8 mouse cellular contexts compared by ENCODE assay signal in the genomic region with DNA sequence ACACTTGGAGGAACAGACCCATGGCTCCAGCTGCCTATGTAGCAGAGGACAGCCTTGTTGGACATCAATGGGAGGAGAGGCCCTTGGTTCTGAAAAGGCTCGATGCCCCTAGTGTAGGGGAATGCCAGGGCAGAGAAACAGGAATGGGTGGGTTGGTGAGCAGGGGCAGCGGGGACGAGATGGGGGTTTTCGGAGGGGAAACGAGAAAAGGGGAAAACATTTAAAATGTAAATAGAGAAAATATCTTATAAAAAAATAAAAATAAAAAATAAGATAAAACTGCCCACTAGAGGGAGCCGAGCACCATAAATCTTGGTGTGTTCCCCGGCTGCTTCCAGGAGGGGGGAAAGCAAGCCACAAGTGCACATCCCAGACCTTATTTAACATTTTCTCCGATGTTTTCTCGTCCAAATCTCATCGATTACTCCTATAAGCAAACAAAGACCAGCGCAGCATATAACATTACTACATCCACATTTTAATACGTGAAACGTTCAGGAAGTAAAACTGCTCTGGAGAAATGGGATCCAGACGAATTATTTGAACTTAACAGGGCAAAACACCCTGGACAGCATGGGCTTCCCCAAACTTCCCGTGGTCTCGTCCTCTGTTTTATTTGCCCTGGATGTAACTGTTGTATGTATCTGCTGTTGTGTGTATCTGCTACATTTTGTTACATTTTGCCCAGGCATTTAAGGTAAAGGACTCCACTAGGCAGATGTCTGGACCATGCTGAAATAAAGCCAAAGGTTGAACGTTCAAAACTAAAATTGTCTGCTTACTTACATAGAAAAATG.
A peak's percentile ranks its signal among the peaks of the same experiment; 100 is the strongest.
DNase-seq lines count a peak whose midpoint lies in the region; ATAC-seq and TF ChIP-seq lines count a peak whose summit lies in the region.

No protein-coding gene starts in this region.

- DNase-seq in MEL (ENCODE audit: low read depth, low spot score), result peak; percentile 56
- DNase-seq in forebrain, embryonic 11.5 days (ENCODE audit: low spot score), result peak; percentile 63
- DNase-seq in hindbrain, embryonic 10.5 days (ENCODE audit: low spot score), result peak; percentile 30
- DNase-seq in layer of hippocampus, postnatal 14 days (ENCODE audit: low spot score in 2 of 2), result peak; percentile 21 to 57
- DNase-seq in lung, postnatal 36 days, result peak; percentile 51
- DNase-seq in spleen, postnatal 4 days (ENCODE audit: low spot score in 2 of 2), result no peak

- no peak for TF ChIP-seq EP300 in MEL (IDR thresholded peaks at IDR 0.05; ENCODE audit: low read depth in 1 of 2, low read length in 2 of 2)

- H3K9me3 ChIP-seq in MEL (replicated peaks; ENCODE audit: insufficient read depth, low read length), result no peaks in the 10 kb centered on the region
- H3K9me3 ChIP-seq in forebrain, embryonic 11.5 days (ENCODE audit: control insufficient read depth, low read length), result no peaks in the 10 kb centered on the region
- no peaks in the 10 kb centered on the region for H3K9me3 ChIP-seq in hindbrain, embryonic 10.5 days

- no peak overlapping the region for H3K4me3 ChIP-seq in MEL (ENCODE audit: control insufficient read depth in 1 of 2, insufficient read depth in 1 of 2, low read depth in 2 of 2, low read length in 2 of 2)
- no peak overlapping the region for H3K4me3 ChIP-seq in bone marrow, adult 2 months (replicated peaks; ENCODE audit: control insufficient read depth, low read depth, low read length)
- peak overlapping the region; percentile 3; the same call in 1 of the 2 replicates for H3K4me3 ChIP-seq in forebrain, embryonic 11.5 days (ENCODE audit: low read depth, low read length)
- H3K4me3 ChIP-seq in hindbrain, embryonic 10.5 days, result 0 out of 2 replicates have a peak overlapping the region, but pooled peaks have one; percentile 21
- no peak overlapping the region for H3K4me3 ChIP-seq in small intestine, adult 2 months (ENCODE audit: low read depth, low read length)

- H3K9ac ChIP-seq in MEL (ENCODE audit: control insufficient read depth, low read depth, low read length, poor library complexity, severe bottlenecking), result no peak overlapping the region
- 0 out of 2 replicates have a peak overlapping the region, but pooled peaks have one; percentile 25 for H3K9ac ChIP-seq in forebrain, embryonic 11.5 days (ENCODE audit: low read length)

- TF ChIP-seq CTCF in MEL (IDR thresholded peaks at IDR 0.05 in 2 of 3, conservative IDR thresholded peaks at IDR 0.05 in 1 of 3; ENCODE audit: control insufficient read depth in 1 of 3, insufficient read depth in 1 of 3, low read depth in 2 of 3, low read length in 3 of 3, poor library complexity in 1 of 3, severe bottlenecking in 1 of 3), result peak in 2 of 3 experiments; percentile 53 to 61; a peak in 5 of 6 replicates
- peak; percentile 21; the same call in 1 of the 2 replicates for TF ChIP-seq CTCF in bone marrow, adult 2 months (IDR thresholded peaks at IDR 0.05; ENCODE audit: control insufficient read depth, insufficient read depth, low read length)
- peak; percentile 52; the same call in 1 of the 2 replicates for TF ChIP-seq CTCF in small intestine, adult 2 months (IDR thresholded peaks at IDR 0.05; ENCODE audit: extremely low read depth, insufficient read length, insufficient replicate concordance, low read depth, low read length)

- TF ChIP-seq POLR2A in MEL (IDR thresholded peaks at IDR 0.05; ENCODE audit: control insufficient read depth in 1 of 2, insufficient read depth in 1 of 2, low read depth in 1 of 2, low read length in 2 of 2, poor library complexity in 1 of 2), result no peak
- no peak for TF ChIP-seq POLR2A in bone marrow, adult 2 months (IDR thresholded peaks at IDR 0.05; ENCODE audit: borderline replicate concordance, control insufficient read depth, low read depth, low read length)
- TF ChIP-seq POLR2A in small intestine, adult 2 months (IDR thresholded peaks at IDR 0.05; ENCODE audit: low read depth, low read length), result no peak

- H3K79me2 ChIP-seq in MEL (ENCODE audit: control insufficient read depth, insufficient read depth, low read length, poor library complexity), result no peaks in the 10 kb centered on the region

- WGBS in bone marrow, adult 2 months, result 16% methylated on average over 17 of the region's 17 CpGs
- 28% methylated on average over 17 of the region's 17 CpGs for WGBS in forebrain, embryonic 11.5 days
- 30% methylated on average over 17 of the region's 17 CpGs for whole genome bisulfite sequencing in hindbrain, embryonic 10.5 days
- 16% methylated on average over 17 of the region's 17 CpGs for WGBS in small intestine, adult 2 months

- no peaks in the 10 kb centered on the region for H3K4me1 ChIP-seq in MEL (ENCODE audit: control insufficient read depth in 1 of 2, insufficient read depth in 2 of 2, low read length in 2 of 2)
- H3K4me1 ChIP-seq in bone marrow, adult 2 months (ENCODE audit: control insufficient read depth, insufficient read depth, low read length), result no peaks in the 10 kb centered on the region
- H3K4me1 ChIP-seq in forebrain, embryonic 11.5 days (replicated peaks; ENCODE audit: control insufficient read depth, insufficient read depth, low read length), result no peaks in the 10 kb centered on the region
- H3K4me1 ChIP-seq in hindbrain, embryonic 10.5 days (replicated peaks), result 0 out of 2 replicates have a peak, but pooled peaks cover 2% of the 10 kb centered on the region
- no peaks in the 10 kb centered on the region for H3K4me1 ChIP-seq in small intestine, adult 2 months (ENCODE audit: control insufficient read depth, insufficient read depth, insufficient read length, low read length)

- H3K4me2 ChIP-seq in forebrain, embryonic 11.5 days (ENCODE audit: low read depth, low read length, severe bottlenecking), result peak overlapping the region; percentile 41; the same call in 1 of the 2 replicates

- H3K36me3 ChIP-seq in MEL (ENCODE audit: control insufficient read depth in 1 of 2, insufficient read depth in 2 of 2, low read length in 2 of 2), result no peaks in the 10 kb centered on the region
- no peaks in the 10 kb centered on the region for H3K36me3 ChIP-seq in forebrain, embryonic 11.5 days (ENCODE audit: control insufficient read depth, insufficient read depth, low read length)
- H3K36me3 ChIP-seq in hindbrain, embryonic 10.5 days, result no peaks in the 10 kb centered on the region
- H3K36me3 ChIP-seq in small intestine, adult 2 months (ENCODE audit: control insufficient read depth, insufficient read depth, low read length), result no peaks in the 10 kb centered on the region

- peak; percentile 78 for TF ChIP-seq RAD21 in MEL (IDR thresholded peaks at IDR 0.05; ENCODE audit: low read depth, low read length)

- no peak overlapping the region for H3K27ac ChIP-seq in MEL (ENCODE audit: control insufficient read depth, low read depth, low read length)
- no peak overlapping the region for H3K27ac ChIP-seq in bone marrow, adult 2 months (ENCODE audit: control insufficient read depth, insufficient read depth, low read depth, low read length, poor library complexity)
- no peak overlapping the region for H3K27ac ChIP-seq in forebrain, embryonic 11.5 days (ENCODE audit: low read depth, low read length)
- no peak overlapping the region for H3K27ac ChIP-seq in hindbrain, embryonic 10.5 days
- no peak overlapping the region for H3K27ac ChIP-seq in small intestine, adult 2 months (ENCODE audit: insufficient read depth, low read depth, low read length)

- H3K27me3 ChIP-seq in MEL (ENCODE audit: control insufficient read depth in 1 of 2, insufficient read depth in 2 of 2, low read length in 2 of 2), result peaks cover 1 to 2% of the 10 kb centered on the region in 2 experiments; a peak in 1 of 4 replicates
- no peaks in the 10 kb centered on the region for H3K27me3 ChIP-seq in forebrain, embryonic 11.5 days (ENCODE audit: control insufficient read depth, insufficient read depth, low read length)
- H3K27me3 ChIP-seq in hindbrain, embryonic 10.5 days (ENCODE audit: insufficient read depth, poor library complexity, severe bottlenecking), result no peaks in the 10 kb centered on the region
- H3K27me3 ChIP-seq in small intestine, adult 2 months (ENCODE audit: control insufficient read depth, insufficient read depth, low read length), result no peaks in the 10 kb centered on the region

- ATAC-seq in forebrain, embryonic 11.5 days (replicated peaks; ENCODE audit: low FRiP score), result peak; percentile 81

TF ChIP-seq in MEL, 35 proteins besides CTCF, POLR2A, EP300 and RAD21:
- TF ChIP-seq MAFK (IDR thresholded peaks at IDR 0.05; ENCODE audit: borderline replicate concordance, low read depth, low read length) (no peak), USF1 (IDR thresholded peaks at IDR 0.05; ENCODE audit: low read depth, low read length) (no peak), MAX (IDR thresholded peaks at IDR 0.05; ENCODE audit: low read length) (no peak), MEF2A (IDR thresholded peaks at IDR 0.05; ENCODE audit: extremely low read depth, insufficient replicate concordance, low read depth, low read length, poor library complexity, severe bottlenecking) (no peak), E2F4 (IDR thresholded peaks at IDR 0.05; ENCODE audit: borderline replicate concordance, low read depth, low read length) (no peak), HCFC1 (IDR thresholded peaks at IDR 0.05; ENCODE audit: low read depth, low read length) (no peak), POLR2AphosphoS2 (IDR thresholded peaks at IDR 0.05; ENCODE audit: low read length) (no peak), ZNF384 (IDR thresholded peaks at IDR 0.05; ENCODE audit: low read depth, low read length) (peak; percentile 65), POLR2AphosphoS5 (IDR thresholded peaks at IDR 0.05; ENCODE audit: borderline replicate concordance, low read depth, low read length) (no peak), MYC (IDR thresholded peaks at IDR 0.05; ENCODE audit: low read depth, low read length) (no peak), ZMIZ1 (IDR thresholded peaks at IDR 0.05; ENCODE audit: low read depth, low read length) (no peak), KAT2A (conservative IDR thresholded peaks at IDR 0.05; ENCODE audit: low read depth, low read length) (no peak), JUND (IDR thresholded peaks at IDR 0.05; ENCODE audit: low read depth, low read length) (no peak), GABPA (IDR thresholded peaks at IDR 0.05; ENCODE audit: low read depth, low read length) (no peak), SMC3 (IDR thresholded peaks at IDR 0.05; ENCODE audit: low read depth, low read length) (peak; percentile 61), GATA1 (IDR thresholded peaks at IDR 0.05; ENCODE audit: low read depth, low read length) (no peak), ZC3H11A (IDR thresholded peaks at IDR 0.05; ENCODE audit: low read depth, low read length) (peak; percentile 45; the same call in 1 of the 2 replicates)
TF ChIP-seq in MEL: peak in this region for 3.

Comparison
In these comparisons a context has a peak if more than half of its experiments do, and no peak if none do; other contexts are left out.
1. DNase-seq: peak in MEL (single experiment), forebrain, embryonic 11.5 days (single experiment), hindbrain, embryonic 10.5 days (single experiment), layer of hippocampus, postnatal 14 days (2 of 2) and lung, postnatal 36 days (single experiment); none in spleen, postnatal 4 days (0 of 2).
2. H3K4me3 ChIP-seq: peak in forebrain, embryonic 11.5 days (single experiment) and hindbrain, embryonic 10.5 days (single experiment); none in MEL (0 of 2), bone marrow, adult 2 months (single experiment) and small intestine, adult 2 months (single experiment).
3. Peak in every context shown above with its lines, with median percentiles within 50 percentile points of each other: CTCF ChIP-seq.